Mouse (Mus musculus) lung, postnatal 36 days (tissue): ENCODE results near the gene Il1r2.

Source experiments
- DNase-seq: peaks from one replicate; pipeline ENCODE4 v3.0.0; 2022; ENCODE audit warnings: mixed read lengths

The Il1r2 gene

DNA sequence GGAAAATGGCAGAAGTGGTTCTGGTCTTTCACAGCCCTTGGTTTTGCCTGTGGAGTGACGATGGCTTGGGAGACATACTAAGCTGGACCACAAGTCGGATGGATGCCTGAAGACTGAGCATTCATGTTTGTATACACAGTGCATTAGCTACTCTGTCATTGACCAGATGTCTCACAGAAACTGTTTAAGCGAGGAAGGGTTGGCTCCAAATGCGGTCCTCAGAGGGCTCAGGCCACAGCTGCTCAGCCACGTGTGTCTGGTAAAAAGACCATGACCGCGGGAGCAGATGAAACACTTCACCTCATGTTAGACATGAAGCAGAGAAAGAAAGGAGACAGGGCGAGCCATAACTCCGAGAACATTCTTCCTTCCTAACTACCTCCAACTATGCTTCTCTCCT is 12.5 kb upstream of the Il1r2 start:
- no peak for DNase-seq

DNA sequence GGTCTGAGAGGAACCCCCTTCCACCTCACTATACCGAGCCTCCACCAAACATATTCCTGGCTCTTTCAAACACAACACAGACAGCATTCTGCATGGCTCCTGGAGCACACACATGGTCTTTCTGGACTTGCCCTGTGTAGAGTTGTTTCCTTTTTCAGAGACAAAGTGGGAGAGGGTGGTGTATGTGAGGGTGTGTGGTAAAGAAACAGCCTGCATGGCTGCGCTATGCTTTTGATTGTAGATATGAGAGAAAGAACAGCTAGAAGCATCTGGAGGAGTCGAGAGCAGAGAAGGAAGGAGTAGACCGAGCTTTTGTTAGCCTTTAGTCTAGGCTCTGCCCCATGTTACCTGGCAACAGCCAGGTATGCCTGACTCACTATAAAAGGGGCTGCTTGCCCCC is 10.5 kb upstream of the Il1r2 start:
- no peak for DNase-seq

DNA sequence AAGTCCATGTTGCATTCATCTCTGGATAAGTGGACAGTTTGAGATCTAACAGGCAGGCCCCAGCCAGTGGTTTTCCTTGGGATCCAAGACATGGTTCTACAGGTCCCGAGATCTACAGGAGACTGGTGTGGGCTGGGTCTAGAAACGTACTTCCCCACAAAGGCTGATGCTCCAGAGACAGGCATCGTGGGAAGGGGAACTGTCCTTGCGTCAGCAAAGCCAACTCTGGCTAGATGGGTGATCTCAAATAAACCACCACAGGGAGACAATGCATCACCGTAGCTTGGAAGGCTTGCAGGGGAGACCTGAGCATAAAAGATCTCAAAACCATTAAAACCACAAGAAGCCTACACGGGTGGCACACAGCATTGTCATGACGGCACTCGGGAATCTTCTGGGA is 9.4 kb upstream of the Il1r2 start:
- DNase-seq = no peak

DNA sequence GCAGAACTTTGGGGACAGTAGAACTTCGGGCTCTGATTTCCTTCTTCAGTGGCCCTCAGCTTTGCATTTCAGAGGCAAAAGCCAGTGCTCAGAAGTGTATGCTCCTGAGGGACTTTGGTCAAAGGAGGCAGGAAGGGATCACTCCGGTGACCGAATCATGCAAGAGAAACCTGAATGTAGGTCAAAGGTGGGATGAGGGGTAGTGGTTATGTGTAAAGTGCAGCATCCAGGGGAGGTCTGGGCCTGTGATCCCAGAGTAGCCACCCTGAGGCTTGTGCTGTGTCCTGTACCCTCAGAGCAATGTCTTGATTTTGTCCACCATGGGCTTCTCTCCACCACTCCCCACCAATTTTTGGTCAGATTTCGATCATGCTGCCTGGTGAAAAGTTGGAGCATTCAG is 1.3 kb upstream of the Il1r2 start:
- no peak for DNase-seq

DNA sequence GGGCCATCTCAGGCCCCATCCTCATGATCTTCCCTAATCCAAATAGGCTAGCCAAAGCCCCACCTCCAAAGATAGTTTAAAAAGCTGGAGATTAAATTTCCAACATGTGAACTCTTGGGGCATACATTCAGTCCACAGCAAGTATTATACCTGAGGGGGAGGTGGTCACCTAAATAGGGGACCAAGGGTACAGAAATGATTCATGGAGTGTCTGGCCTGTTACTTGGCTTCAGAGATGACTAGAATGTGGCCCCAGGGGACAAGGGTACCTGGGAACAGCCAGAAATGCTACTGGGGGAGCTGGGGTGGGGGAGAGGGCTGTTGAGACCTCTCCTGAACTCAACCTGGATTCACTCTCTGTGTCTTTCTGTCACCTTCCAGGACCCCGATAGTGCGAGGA is 3.4 kb downstream of the Il1r2 start:
- no peak for DNase-seq

DNA sequence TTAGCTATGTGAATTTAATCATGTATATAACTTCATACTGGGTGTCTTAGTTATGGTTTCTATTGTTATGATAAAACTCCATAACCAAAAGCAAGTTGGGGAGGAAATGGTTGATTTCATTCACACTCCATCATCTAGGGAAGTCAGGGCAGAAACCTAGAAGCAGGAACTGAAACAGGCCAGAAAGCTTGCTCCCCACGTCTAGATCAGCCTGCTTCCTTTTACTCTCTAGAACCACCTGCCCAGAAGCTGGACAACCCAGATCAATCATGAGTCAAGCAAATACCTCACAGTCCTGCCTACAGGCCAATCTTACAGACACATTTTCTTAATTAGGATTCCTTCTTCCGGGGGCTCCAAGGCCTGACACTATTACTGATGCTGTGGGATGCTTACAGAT is 7.2 kb downstream of the Il1r2 start:
- DNase-seq = no peak

DNA sequence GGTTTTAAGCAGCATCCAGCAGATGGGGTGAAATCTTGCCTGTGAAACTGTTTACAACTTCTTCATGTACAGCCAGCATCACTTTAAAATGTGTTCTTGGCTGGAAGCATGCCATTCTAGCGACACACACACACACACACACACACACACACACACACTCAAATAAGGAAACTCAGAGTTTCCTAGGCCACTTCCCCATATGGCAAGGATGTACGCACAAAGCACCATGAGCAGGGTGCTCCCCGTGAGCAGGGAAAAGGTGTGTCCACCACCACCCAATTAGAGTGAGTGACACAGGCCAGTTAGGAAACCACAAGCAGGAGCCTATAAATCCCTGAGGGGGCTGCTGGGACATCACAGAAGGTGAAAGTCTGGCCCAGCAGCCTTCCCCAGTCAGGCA is 10.5 kb downstream of the Il1r2 start:
- no peak for DNase-seq

DNA sequence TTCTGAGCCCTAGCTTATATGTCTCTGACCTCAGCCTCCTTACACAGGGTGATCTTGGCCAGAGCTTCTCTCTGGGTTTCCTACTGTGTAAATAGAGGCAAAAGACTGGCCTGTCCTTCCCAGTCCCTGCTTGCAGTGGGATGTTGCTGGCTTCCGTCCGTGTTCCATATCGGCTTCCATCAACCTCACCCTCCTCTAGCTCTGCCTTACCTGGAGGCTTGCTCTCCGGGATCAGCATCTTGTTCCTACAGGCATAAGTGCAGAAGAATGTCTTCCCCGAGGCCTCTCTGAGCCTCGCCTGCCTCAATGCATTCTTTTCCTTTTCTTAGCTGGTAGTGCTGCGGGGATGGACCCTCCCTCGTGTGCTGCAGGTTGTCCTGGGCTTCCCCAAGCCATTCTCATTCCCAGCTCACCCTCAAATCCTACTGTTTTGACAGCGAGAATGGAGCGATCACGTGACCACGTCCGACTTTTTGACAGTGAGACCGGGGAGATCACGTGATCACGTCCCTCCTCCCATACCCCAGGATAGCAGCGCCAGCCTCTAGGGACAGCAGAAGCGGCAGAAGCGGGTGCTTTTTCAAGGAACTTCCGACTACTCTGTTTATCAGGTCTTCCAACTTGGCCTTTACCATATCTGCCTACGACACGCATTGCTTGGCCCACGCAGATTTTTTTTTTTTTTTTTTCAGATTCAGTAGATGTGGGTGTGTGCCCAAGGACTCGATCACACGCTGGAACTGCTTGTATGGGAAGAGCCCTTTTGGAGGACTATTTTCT is 11.7 kb downstream of the Il1r2 start:
- DNase-seq = peak; percentile 83

DNA sequence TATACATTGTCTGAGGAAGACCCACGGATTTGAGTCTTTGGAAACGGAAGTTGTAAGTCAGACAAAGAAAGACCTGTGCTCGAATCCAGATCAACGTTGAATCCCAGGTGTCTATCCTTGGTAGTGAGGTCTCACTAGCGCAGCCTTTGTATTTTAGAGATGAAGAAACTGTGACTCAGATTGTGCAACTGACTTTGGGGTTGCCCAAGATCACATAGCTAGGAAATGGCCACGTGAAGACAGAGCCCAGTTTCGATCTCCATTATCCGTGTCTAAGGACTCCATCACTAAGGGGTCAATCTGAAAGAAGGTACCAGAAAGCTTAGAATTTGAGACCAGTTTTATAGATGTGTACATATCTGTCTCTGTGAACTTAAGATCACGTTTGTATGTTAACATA is 17.3 kb downstream of the Il1r2 start:
- DNase-seq = no peak

DNA sequence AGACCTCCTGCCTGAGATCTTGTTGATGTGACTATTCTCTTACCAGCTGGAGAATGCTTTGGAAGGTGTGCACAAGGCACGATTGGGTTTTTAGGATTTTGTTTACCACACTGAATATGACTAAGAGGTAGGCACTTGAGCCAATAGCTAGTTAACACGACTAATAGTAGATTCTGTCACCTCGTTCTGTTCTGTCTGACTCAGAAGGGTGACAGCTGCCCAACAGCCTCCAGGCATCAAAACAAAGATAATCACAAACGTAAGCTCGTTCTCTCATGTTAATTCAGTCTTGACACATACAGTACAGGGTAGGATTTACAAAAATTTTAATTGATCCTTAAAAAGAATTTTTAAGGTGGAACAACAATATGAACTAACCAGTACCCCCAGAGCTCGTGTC is 18.7 kb downstream of the Il1r2 start:
- no peak for DNase-seq

DNA sequence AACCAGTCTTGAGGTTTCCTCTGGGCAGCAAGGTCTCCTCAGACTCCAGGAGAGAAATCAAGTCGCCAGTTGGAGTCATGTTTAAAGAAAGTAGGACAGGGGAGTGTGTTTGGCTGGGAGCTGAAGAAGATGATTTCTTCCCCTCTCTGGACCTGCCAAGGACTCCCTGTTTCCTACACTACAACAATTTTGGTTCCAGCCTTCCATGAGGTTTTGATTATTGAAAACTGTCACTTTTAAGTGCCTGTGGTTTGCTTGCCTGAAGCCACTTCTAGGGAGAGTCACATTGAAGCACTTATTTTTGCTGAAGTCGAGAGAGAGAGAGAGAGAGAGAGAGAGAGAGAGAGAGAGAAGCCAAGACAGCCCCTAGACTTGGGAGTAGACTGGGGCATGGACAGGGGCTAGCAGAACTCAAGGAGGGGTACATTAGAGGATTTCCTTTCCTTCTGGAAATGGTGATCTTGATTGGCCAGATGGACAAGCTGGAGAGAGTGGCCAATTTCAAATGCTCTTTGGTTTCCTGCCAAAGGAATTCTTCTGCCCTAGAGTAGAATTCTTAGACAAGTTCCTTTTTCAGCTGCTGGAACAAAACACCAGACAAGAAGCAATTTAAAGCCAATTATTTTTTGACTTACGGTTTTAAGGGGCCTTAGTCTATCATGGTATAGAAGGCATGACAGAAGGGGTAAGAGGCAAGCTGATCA is 20.9 kb downstream of the Il1r2 start:
- DNase-seq = no peak

DNA sequence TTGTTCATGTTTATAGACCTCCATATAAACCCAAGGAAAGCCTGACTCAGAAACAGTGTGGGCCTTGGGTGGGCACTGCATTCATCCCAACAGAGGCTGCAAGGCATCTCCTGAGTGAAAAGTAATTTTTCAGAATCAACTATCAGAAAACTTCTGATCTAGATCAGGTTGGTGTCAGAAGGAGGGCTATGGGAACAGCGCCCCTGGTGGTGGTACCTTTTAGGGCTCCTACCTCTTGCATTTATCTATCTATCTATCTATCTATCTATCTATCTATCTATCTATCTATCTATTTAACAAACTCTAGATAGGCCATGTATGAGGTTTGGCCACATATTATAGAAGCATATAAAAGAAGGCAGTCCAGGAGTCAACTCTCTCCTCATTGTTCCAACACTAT is 21.7 kb downstream of the Il1r2 start:
- no peak for DNase-seq

DNA sequence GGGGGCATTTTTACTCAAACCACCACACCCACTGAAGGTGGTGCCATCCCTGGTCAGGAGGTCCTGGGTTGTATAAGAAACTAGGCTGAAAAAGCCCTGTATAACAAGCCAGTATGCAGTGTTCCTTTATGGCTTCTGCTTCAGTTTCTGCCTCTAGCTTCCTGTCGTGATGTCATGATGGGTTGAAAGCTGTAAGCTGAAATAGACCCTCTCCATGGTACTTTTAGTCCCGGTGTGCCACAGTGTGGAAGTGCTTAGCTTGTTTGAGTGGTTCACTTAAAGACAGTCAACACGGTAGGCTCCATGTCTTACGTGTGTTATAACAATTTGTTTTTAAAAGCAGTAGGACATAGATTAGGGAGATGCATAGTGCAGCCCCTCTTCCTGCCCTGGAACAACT is 32.4 kb downstream of the Il1r2 start:
- DNase-seq = no peak

DNA sequence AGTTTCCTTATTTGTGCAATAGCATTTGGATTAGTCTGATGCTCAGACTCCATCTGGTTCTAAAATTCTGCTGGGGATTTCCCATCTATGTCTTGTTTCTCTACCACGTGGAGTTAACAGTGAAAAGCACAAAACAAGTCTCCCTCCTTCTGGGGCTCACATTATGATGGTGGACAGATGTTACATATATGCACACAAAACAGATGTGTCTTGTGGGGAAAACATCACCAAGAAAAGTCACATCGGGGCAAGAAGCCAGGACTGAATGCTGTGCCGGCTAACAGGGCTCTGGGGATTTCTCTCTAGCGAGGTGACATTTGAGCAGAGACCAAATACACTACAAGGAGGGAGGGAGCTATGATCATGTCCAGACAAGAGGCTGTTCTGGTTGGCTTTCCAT is 32.8 kb downstream of the Il1r2 start:
- no peak for DNase-seq

DNA sequence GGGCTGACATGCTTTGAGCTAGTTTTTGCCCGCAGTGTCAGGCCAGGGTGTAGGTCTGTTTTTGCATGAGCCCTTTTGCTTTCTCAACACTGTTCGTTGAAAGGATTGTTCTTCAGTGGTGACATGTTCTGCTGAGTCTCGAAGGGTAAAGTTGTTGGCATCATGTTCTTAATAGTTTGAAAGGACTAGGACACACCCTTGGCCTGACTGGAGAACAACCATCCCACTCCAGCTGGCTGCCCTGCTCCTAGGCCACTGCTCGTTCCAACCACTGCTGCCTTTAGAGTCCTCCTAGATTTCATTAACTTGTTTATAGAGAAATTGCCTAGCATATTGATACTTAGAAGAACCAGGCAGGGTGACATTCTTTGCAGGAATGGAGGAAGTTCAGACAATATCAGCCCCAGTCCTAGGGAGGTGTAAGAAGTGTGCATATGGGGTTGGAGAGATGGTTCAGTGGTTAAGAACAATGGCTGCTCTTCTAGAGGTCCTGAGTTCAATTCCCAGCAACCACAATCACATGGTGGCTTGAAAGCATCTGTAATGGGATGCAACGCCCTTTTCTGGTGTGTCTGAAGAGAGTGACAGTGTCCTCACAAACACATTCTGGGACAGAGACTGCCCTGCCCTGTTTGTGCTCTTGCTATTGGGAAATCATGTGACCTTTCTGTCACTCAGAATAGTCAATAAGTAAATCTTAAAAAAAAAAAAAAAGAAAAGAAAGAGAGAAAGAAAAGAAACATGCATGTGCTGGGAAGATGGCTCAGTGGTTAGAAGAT is 34.3 kb downstream of the Il1r2 start:
- DNase-seq = no peak

DNA sequence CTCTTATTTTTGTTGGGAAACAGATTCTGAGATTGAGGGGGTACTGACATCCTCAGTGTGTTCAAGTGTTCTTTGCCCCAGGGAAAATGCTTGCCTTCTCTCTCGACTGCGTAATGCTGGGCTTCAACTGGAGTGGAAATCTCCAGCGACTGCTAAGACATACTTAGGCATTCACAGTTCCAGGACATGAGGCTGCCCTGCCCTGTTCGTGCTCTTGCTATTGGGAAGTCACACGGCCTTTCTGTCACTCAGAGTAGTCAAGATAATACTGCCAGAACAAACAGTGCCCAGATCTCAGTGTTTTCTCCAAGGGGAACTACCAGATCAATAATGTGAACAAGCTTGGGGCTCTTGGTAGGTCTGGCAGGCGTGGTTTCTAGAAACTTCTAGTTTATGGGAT is 35.9 kb downstream of the Il1r2 start:
- DNase-seq = no peak

DNA sequence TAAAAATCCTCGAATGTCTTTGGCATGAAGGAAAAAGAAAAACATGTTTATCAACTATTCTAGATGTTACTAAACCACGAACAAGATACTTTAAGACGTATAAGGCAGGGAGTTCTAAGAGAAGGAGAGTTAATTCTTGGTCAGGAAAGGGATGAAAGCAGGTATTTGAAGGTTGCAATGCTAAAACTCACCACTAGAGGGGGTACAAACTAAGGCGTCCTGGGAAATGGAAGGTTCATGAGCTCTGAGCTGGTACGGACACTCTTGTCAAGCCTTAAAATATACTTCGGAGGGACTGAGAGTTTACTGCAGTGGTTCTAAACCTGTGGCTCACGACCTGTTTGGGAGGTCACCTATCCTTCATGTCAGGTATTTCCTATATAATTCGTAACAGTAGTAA is 41.4 kb downstream of the Il1r2 start:
- peak; percentile 86 for DNase-seq

DNA sequence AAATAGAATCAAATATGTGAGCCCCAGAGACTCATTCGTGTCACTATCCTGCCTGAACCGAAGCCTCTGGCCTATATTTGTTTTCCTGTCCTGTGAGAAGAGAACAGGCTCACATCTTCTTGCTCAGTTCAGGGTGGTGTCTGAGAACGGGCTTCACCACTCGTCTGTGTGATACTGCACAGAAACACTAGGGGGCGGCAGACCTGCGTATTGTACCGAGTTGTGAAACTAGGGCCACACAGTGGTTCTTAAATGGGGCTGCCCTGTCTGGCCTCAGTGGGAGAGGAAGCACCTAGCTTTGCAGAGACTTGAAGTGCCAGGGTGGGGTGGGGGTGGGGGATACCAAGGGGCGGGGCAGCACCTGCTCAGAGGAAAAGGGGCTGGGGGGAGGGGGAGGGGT is 42.5 kb downstream of the Il1r2 start:
- peak; percentile 94 for DNase-seq

DNA sequence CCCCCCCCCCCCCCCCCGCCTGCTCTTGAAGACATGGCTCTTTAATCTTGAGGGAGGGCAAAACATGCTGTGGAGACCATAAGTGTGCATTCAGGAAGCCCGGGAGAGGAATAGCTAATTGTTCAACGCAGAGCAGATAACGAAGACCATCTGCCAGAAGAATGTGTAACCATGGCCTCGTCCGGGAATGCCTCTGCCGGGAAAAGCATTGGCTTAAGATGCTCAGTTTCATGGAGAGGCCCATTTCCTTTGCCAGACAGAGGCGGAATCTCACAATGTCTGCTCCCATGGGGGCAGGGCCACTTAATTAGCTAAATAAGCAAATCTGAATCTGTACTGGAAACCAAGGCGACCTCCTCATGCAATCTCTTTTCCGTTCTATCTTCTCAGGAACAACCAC is 43.7 kb downstream of the Il1r2 start:
- peak; percentile 45 for DNase-seq

DNA sequence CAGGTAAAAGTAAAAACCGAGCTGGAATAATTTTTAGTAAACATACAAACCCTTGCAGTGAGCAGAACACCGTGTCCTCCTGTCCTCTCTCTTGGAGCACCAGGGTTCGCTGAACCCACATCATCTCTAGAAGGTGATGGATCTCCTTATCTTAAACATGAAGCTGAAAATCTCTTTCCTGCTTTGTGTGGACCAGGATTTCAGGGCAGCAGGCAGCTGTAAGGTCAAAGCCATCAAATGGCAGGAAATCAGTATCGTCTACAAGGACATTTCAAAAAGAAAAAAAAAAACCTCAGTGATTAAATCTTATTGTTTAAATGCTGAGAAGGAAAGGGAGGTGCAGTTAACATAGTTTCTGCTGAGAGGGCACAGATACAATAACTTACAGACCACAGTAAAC is 50.4 kb downstream of the Il1r2 start:
- no peak for DNase-seq

DNA sequence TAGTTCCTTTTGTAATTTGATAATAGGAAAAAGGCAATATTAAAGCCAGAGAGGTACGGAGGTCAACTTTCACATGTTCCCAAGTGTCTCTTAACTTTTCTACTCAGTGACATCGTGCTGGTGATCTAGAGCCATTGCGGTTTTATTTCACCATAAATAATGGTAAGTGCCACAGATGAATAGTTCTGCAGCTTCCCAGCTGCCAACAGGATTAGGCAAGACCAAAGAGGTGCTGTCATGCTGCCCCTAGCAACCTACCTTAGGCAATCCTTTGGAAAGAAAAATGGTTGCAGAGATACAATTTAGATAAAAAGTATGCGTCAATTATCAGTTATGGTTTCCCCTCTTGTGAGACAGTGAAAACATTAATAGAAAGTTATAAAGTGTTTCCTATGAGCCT is 54.6 kb downstream of the Il1r2 start:
- DNase-seq = no peak

DNA sequence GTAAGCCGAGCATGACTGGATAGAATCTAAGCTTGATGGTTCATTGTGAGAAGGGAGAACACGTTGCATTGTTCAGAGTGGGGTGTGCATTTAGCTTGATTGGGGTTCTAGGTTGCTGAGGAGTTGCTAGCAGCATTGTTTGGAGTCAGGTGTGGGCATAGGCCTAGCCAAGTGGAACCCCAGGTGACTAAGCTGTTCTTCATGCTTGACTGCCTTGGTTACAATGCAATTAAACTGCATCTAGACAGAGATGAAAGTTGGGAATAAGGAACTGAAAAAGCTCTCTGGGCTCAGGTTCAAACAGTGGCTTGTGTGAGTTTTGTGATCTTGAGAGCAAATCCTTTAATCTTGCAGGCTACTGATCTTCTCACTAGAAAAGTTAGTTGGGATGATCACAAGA is 55.4 kb downstream of the Il1r2 start:
- DNase-seq = no peak

DNA sequence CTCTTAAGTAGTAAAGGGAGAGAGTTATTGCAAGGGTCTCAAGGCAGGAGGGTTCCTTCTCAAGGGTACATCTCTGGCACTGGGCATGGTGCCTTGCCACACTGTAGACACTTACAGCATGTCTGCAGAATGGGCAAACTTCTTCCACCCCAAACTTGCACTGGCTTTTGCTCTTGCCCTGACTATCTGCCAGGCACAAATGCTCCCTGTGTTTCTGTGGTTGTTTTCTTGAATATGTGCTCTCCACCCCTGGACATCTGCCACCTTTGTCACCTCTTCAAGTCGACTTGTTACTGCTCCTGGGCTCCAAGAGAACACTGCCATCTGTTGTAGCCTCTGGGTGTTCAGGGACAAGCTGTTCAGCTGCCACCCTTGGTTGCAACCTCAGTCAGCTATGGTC is 57.8 kb downstream of the Il1r2 start:
- DNase-seq = no peak

DNA sequence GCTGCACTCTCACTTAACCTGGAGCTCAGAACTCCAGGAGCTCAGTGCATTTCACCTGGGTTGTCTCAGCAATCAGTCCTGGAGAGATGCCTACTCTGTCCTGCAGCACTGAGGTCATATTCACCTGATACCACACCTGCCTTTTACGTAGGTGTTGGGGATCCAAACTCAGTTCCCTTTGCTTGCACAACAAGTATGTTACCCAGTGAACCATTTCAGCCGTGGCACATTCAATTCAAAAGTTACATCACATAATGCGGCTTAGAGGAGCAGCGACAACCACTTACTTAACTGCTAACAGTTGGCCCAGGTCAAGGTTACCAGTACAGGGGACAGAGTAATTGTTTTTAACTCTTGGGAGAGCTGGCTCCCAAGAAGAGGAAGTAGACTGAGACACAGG is 58.8 kb downstream of the Il1r2 start:
- DNase-seq = no peak
